Mouse (Mus musculus) kidney, postnatal 0 days (tissue): ENCODE results near the gene Pcbp3. TPM values are rescaled to one million over a fixed set of nuclear protein-coding genes. Genes with fewer than 3 reads are reported as not detected.

Source experiments
- ATAC-seq: fragments of 200-750 bp; cut with Nextera tagmentation; replicated peaks from 2 replicates; pipeline ENCODE4 v1.8.0; 2017; ENCODE audit warnings: low read depth, moderate number of reproducible peaks, moderate TSS enrichment, moderate library complexity; ENCODE audit not compliant: low FRiP score
- DNase-seq: peaks from one replicate; pipeline ENCODE4 v3.0.0-alpha.2; 2016; ENCODE audit warnings: low spot score
- H3K27ac ChIP-seq: fragments of 300-500 bp; sonication (generic); 2 replicates; pipeline ENCODE4 v1.5.1; 2014; ENCODE audit warnings: mild to moderate bottlenecking
- H3K27me3 ChIP-seq: fragments of 300-500 bp; sonication (generic); 2 replicates; pipeline ENCODE4 v1.6.1; 2014; ENCODE audit warnings: low read length, mixed read lengths; ENCODE audit not compliant: insufficient read depth
- H3K36me3 ChIP-seq: fragments of 300-500 bp; sonication (generic); 2 replicates; pipeline ENCODE4 v1.6.1; 2014; ENCODE audit warnings: low read length, mixed read lengths; ENCODE audit not compliant: insufficient read depth
- H3K4me1 ChIP-seq: fragments of 300-500 bp; sonication (generic); replicated peaks from 2 replicates; pipeline ENCODE4 v1.6.1; 2014; ENCODE audit warnings: antibody characterized with exemption, low read length, mixed read lengths; ENCODE audit not compliant: insufficient read depth
- H3K4me2 ChIP-seq: fragments of 300-500 bp; sonication (generic); 2 replicates; pipeline ENCODE4 v1.6.1; 2014; ENCODE audit warnings: mild to moderate bottlenecking, low read length, moderate library complexity, mixed read lengths
- H3K4me3 ChIP-seq: fragments of 300-500 bp; sonication (generic); replicated peaks from 2 replicates; pipeline ENCODE4 v1.5.1; 2014; ENCODE audit warnings: low read depth, low read length
- H3K9ac ChIP-seq: fragments of 300-500 bp; sonication (generic); 2 replicates; pipeline ENCODE4 v1.6.1; 2014; ENCODE audit warnings: low read depth, low read length
- H3K9me3 ChIP-seq: fragments of 300-500 bp; sonication (generic); replicated peaks from 2 replicates; pipeline ENCODE4 v1.6.1; 2016; ENCODE audit warnings: low read length, inconsistent platforms, mixed read lengths
- CTCF ChIP-seq: IDR thresholded peaks from 2 replicates; pipeline ENCODE4 v1.5.1; 2016; ENCODE audit warnings: antibody characterized with exemption, low read depth, mild to moderate bottlenecking, moderate library complexity
- WGBS: fragments of 180-500 bp; shearing (Covaris S2); extraction: QIAGEN DNeasy Blood & Tissue Kit; methylation state at CpG from one replicate; pipeline ENCODE4 v1.1.7; 2014; 5-methylcytosine and 5-hydroxymethylcytosine counted together
- polyA plus RNA-seq: library from polyadenylated mRNA; unstranded; fragments of >200 nt; fragmentation: Nextera tagmentation; extraction: Ambion mirVana; gene quantifications from 2 replicates; pipeline ENCODE4 v1.2.1, GENCODE M21; 2015

Gene Pcbp3
- polyA plus RNA-seq, 1 experiment from 2014 or later, result 32.3 TPM

GRCm38 (mm10) chr10:76714303-76714702 is 247.4 kb downstream of the Pcbp3 start:
- ATAC-seq (no peak), DNase-seq (no peak)
- no peaks in the 10 kb centered on the region for H3K27me3 ChIP-seq
- H3K27ac ChIP-seq, result no peak overlapping the region
- no peak overlapping the region for H3K9ac ChIP-seq
- H3K4me3 ChIP-seq, result no peak overlapping the region
- H3K4me2 ChIP-seq, result no peak overlapping the region
- 0 out of 2 replicates have a peak, but pooled peaks cover 5% of the 10 kb centered on the region for H3K36me3 ChIP-seq
- no peaks in the 10 kb centered on the region for H3K9me3 ChIP-seq
- WGBS, result 87% methylated on average over 7 of the region's 7 CpGs
- TF ChIP-seq CTCF, result no peak
- H3K4me1 ChIP-seq, result no peaks in the 10 kb centered on the region

GRCm38 (mm10) chr10:76712500-76712899 is 249.2 kb downstream of the Pcbp3 start:
- Histone ChIP-seq H3K36me3 (0 out of 2 replicates have a peak, but pooled peaks cover 5% of the 10 kb centered on the region), H3K27ac (no peak overlapping the region), H3K4me2 (no peak overlapping the region), H3K9ac (no peak overlapping the region), H3K27me3 (no peaks in the 10 kb centered on the region), H3K4me3 (no peak overlapping the region), H3K4me1 (no peaks in the 10 kb centered on the region), H3K9me3 (no peaks in the 10 kb centered on the region)
- no peak for ATAC-seq
- TF ChIP-seq CTCF, result no peak
- DNase-seq, result no peak
- 81% methylated on average over 3 of the region's 3 CpGs for WGBS

Other genes starting within 250 kb of the Pcbp3 start
- 80.9 and 81.3 TPM in 2 replicates for gene Col6a1, start 235.7 kb downstream of the Pcbp3 start, polyA plus RNA-seq
- 48.0 and 51.5 TPM in 2 replicates for gene Slc19a1, start 70.4 kb upstream of the Pcbp3 start, polyA plus RNA-seq
- gene Col18a1, start 204.7 kb upstream of the Pcbp3 start, polyA plus RNA-seq, result 178 and 197 TPM in 2 replicates